Comparison of ENCODE assay signal across 21 mouse cellular contexts in the genomic region with DNA sequence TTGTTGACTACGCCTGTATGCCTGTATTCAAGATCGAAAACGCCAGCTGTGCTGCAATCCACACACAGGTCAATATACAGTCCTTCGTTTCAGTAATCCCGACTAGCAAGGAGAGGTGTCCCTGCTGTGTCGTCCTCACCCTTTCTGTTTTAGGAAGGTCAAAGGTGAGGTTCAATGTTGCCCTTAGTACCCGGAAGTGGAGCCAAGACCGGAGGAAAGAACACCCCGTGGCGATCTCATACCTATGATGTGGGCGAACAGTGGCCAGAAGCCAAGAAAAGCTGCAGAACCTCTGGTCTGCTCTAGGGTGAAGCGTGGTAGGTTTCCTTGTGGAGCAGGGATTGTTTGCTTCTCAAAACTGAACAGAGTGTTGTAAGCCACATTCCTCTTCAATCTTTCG.
DNase-seq lines count a peak whose midpoint lies in the region; ATAC-seq and TF ChIP-seq lines count a peak whose summit lies in the region.
"Had no signal": no experiment of that assay in that cellular context is flagged by ENCODE, and none has a peak within 500 bp of the region (broad histone marks: within the 10 kb centered on the region; RNA-seq: fewer than 3 reads in every experiment).

No protein-coding gene starts in this region.

- H3K27me3 ChIP-seq in liver, embryonic 15.5 days, result no peaks in the 10 kb centered on the region
- H3K27me3 ChIP-seq in liver, embryonic 11.5 days (replicated peaks; ENCODE audit: control insufficient read depth, insufficient read depth, low read length), result no peaks in the 10 kb centered on the region
- H3K27me3 ChIP-seq in midbrain, embryonic 11.5 days (ENCODE audit: control insufficient read depth, insufficient read depth, low read length), result no peaks in the 10 kb centered on the region; the same call in 1 of the 2 replicates
- peaks cover 17% of the 10 kb centered on the region for H3K27me3 ChIP-seq in midbrain, postnatal 0 days (ENCODE audit: insufficient read depth, low read length)
- no peaks in the 10 kb centered on the region for H3K27me3 ChIP-seq in liver, postnatal 0 days (ENCODE audit: insufficient read depth, low read length)
- peaks cover 12% of the 10 kb centered on the region; the same call in 1 of the 2 replicates for H3K27me3 ChIP-seq in forebrain, embryonic 15.5 days
- H3K27me3 ChIP-seq: heart, embryonic 15.5 days; Patski had no signal

- 62% methylated on average over 13 of the region's 13 CpGs for WGBS in liver, embryonic 15.5 days (ENCODE audit: insufficient replicate concordance)
- 69% methylated on average over 13 of the region's 13 CpGs for WGBS in liver, embryonic 11.5 days
- 65% methylated on average over 13 of the region's 13 CpGs for WGBS in midbrain, embryonic 11.5 days
- WGBS in midbrain, postnatal 0 days, result 76% methylated on average over 13 of the region's 13 CpGs
- 52% methylated on average over 13 of the region's 13 CpGs for WGBS in liver, postnatal 0 days (ENCODE audit: insufficient replicate concordance)
- WGBS in forebrain, embryonic 15.5 days, result 77% methylated on average over 13 of the region's 13 CpGs

- H3K27ac ChIP-seq in liver, embryonic 15.5 days (replicated peaks), result no peak overlapping the region
- no peak overlapping the region for H3K27ac ChIP-seq in liver, embryonic 11.5 days (ENCODE audit: low read depth, low read length)
- no peak overlapping the region for H3K27ac ChIP-seq in midbrain, embryonic 11.5 days (ENCODE audit: low read depth, low read length)
- no peak overlapping the region for H3K27ac ChIP-seq in midbrain, postnatal 0 days (ENCODE audit: low read depth, low read length)
- H3K27ac ChIP-seq in liver, postnatal 0 days (ENCODE audit: low read depth), result no peak overlapping the region
- H3K27ac ChIP-seq in forebrain, embryonic 15.5 days (replicated peaks), result no peak overlapping the region
- H3K27ac ChIP-seq: embryonic facial prominence, embryonic 13.5 days; forebrain, embryonic 13.5 days; gastrocnemius, adult 2 months; heart, adult 2 months; heart, embryonic 15.5 days; hindbrain, embryonic 14.5 days had no signal

- no peak overlapping the region for H3K4me2 ChIP-seq in liver, embryonic 15.5 days
- no peak overlapping the region for H3K4me2 ChIP-seq in liver, embryonic 11.5 days
- no peak overlapping the region for H3K4me2 ChIP-seq in midbrain, embryonic 11.5 days
- no peak overlapping the region for H3K4me2 ChIP-seq in midbrain, postnatal 0 days (ENCODE audit: low read depth, low read length, poor library complexity, severe bottlenecking)
- no peak overlapping the region for H3K4me2 ChIP-seq in liver, postnatal 0 days (ENCODE audit: low read depth, low read length)
- no peak overlapping the region for H3K4me2 ChIP-seq in forebrain, embryonic 15.5 days (replicated peaks)
- H3K4me2 ChIP-seq: embryonic facial prominence, embryonic 13.5 days; forebrain, embryonic 13.5 days; heart, embryonic 11.5 days; heart, embryonic 15.5 days; hindbrain, embryonic 14.5 days had no signal

- no peak for DNase-seq in liver, embryonic 11.5 days (ENCODE audit: low spot score)
- peak; percentile 92 for DNase-seq in midbrain, embryonic 11.5 days (ENCODE audit: low spot score, missing footprints)
- DNase-seq in midbrain, postnatal 0 days (ENCODE audit: low spot score), result no peak
- DNase-seq in liver, postnatal 0 days, result peak; percentile 27
- DNase-seq: adrenal gland, postnatal 14 days; cerebellum, adult 11-12 months; cerebellum, adult 9-10 months; cerebellum, postnatal 36 days; gastrocnemius, adult 2 months; gastrocnemius, postnatal 36 days; heart, adult 2 months; heart, postnatal 14 days had no signal

- H3K4me3 ChIP-seq in liver, embryonic 15.5 days (replicated peaks), result no peak overlapping the region
- H3K4me3 ChIP-seq in liver, embryonic 11.5 days (ENCODE audit: low read depth, low read length), result no peak overlapping the region
- H3K4me3 ChIP-seq in midbrain, embryonic 11.5 days (ENCODE audit: low read depth, low read length), result no peak overlapping the region
- no peak overlapping the region for H3K4me3 ChIP-seq in midbrain, postnatal 0 days (ENCODE audit: low read depth, low read length)
- no peak overlapping the region for H3K4me3 ChIP-seq in liver, postnatal 0 days (ENCODE audit: low read depth, low read length)
- no peak overlapping the region for H3K4me3 ChIP-seq in forebrain, embryonic 15.5 days
- H3K4me3 ChIP-seq: embryonic facial prominence, embryonic 13.5 days; forebrain, embryonic 13.5 days; gastrocnemius, adult 2 months; heart, adult 2 months; heart, embryonic 15.5 days had no signal

- no peaks in the 10 kb centered on the region for H3K4me1 ChIP-seq in liver, embryonic 15.5 days (replicated peaks)
- H3K4me1 ChIP-seq in liver, embryonic 11.5 days (replicated peaks; ENCODE audit: control insufficient read depth, insufficient read depth, low read length), result no peaks in the 10 kb centered on the region; the same call in 1 of the 2 replicates
- no peaks in the 10 kb centered on the region; the same call in 1 of the 2 replicates for H3K4me1 ChIP-seq in midbrain, embryonic 11.5 days (ENCODE audit: control insufficient read depth, insufficient read depth, low read length)
- H3K4me1 ChIP-seq in midbrain, postnatal 0 days (ENCODE audit: insufficient read depth, low read length), result no peaks in the 10 kb centered on the region
- H3K4me1 ChIP-seq in liver, postnatal 0 days (ENCODE audit: insufficient read depth), result no peaks in the 10 kb centered on the region
- H3K4me1 ChIP-seq in forebrain, embryonic 15.5 days, result no peaks in the 10 kb centered on the region
- H3K4me1 ChIP-seq: forebrain, embryonic 13.5 days; heart, embryonic 15.5 days had no signal

- H3K9ac ChIP-seq in liver, embryonic 15.5 days, result no peak overlapping the region
- H3K9ac ChIP-seq in liver, embryonic 11.5 days (ENCODE audit: low read depth, low read length), result no peak overlapping the region
- H3K9ac ChIP-seq in midbrain, embryonic 11.5 days (ENCODE audit: low read length), result no peak overlapping the region
- no peak overlapping the region for H3K9ac ChIP-seq in midbrain, postnatal 0 days (replicated peaks; ENCODE audit: low read length, poor library complexity, severe bottlenecking)
- no peak overlapping the region for H3K9ac ChIP-seq in liver, postnatal 0 days (replicated peaks)
- H3K9ac ChIP-seq in forebrain, embryonic 15.5 days (replicated peaks), result no peak overlapping the region
- H3K9ac ChIP-seq: embryonic facial prominence, embryonic 13.5 days; forebrain, embryonic 13.5 days; heart, embryonic 15.5 days; hindbrain, embryonic 14.5 days had no signal

- peak; percentile 31; the same call in 1 of the 2 replicates for ATAC-seq in liver, embryonic 15.5 days (ENCODE audit: insufficient read depth)
- no peak for ATAC-seq in liver, embryonic 11.5 days (replicated peaks; ENCODE audit: low FRiP score)
- no peak for ATAC-seq in midbrain, embryonic 11.5 days (ENCODE audit: low FRiP score)
- ATAC-seq in midbrain, postnatal 0 days (ENCODE audit: low FRiP score), result no peak
- peak; percentile 81 for ATAC-seq in liver, postnatal 0 days
- no peak for ATAC-seq in forebrain, embryonic 15.5 days (replicated peaks)
- no peak for ATAC-seq in inflammation-experienced regulatory T-cells, adult 6 months
- ATAC-seq: forebrain, embryonic 13.5 days; Patski had no signal

- TF ChIP-seq CTCF in midbrain, postnatal 0 days (IDR thresholded peaks at IDR 0.05), result no peak
- TF ChIP-seq CTCF in liver, postnatal 0 days (IDR thresholded peaks at IDR 0.05; ENCODE audit: low read depth), result no peak

- H3K36me3 ChIP-seq in liver, embryonic 15.5 days (replicated peaks), result no peaks in the 10 kb centered on the region
- H3K36me3 ChIP-seq in liver, embryonic 11.5 days (ENCODE audit: control insufficient read depth, insufficient read depth, low read length), result no peaks in the 10 kb centered on the region
- no peaks in the 10 kb centered on the region for H3K36me3 ChIP-seq in midbrain, embryonic 11.5 days (ENCODE audit: control insufficient read depth, insufficient read depth, low read length)
- no peaks in the 10 kb centered on the region for H3K36me3 ChIP-seq in midbrain, postnatal 0 days (ENCODE audit: insufficient read depth, low read length)
- no peaks in the 10 kb centered on the region for H3K36me3 ChIP-seq in liver, postnatal 0 days (replicated peaks; ENCODE audit: insufficient read depth, low read length)
- H3K36me3 ChIP-seq in forebrain, embryonic 15.5 days, result no peaks in the 10 kb centered on the region
- H3K36me3 ChIP-seq: embryonic facial prominence, embryonic 13.5 days; heart, embryonic 15.5 days had no signal

- TF ChIP-seq EP300 in liver, postnatal 0 days (IDR thresholded peaks at IDR 0.05; ENCODE audit: low read depth), result no peak

- no peaks in the 10 kb centered on the region for H3K9me3 ChIP-seq in liver, embryonic 15.5 days (replicated peaks)
- no peaks in the 10 kb centered on the region for H3K9me3 ChIP-seq in liver, embryonic 11.5 days (ENCODE audit: control insufficient read depth, low read length)
- no peaks in the 10 kb centered on the region for H3K9me3 ChIP-seq in midbrain, embryonic 11.5 days (ENCODE audit: control insufficient read depth, low read length)
- no peaks in the 10 kb centered on the region for H3K9me3 ChIP-seq in midbrain, postnatal 0 days (ENCODE audit: low read length)
- H3K9me3 ChIP-seq in liver, postnatal 0 days (ENCODE audit: low read length), result no peaks in the 10 kb centered on the region
- no peaks in the 10 kb centered on the region for H3K9me3 ChIP-seq in forebrain, embryonic 15.5 days
- H3K9me3 ChIP-seq: embryonic facial prominence, embryonic 13.5 days; forebrain, embryonic 13.5 days; heart, embryonic 15.5 days had no signal

Comparison
In these comparisons a context has a peak if more than half of its experiments do, and no peak if none do; other contexts are left out.
1. ATAC-seq: peak in liver, embryonic 15.5 days (single experiment) and liver, postnatal 0 days (single experiment); none in liver, embryonic 11.5 days (single experiment), midbrain, embryonic 11.5 days (single experiment), midbrain, postnatal 0 days (single experiment), forebrain, embryonic 15.5 days (single experiment) and inflammation-experienced regulatory T-cells, adult 6 months (single experiment).
2. DNase-seq: peak in midbrain, embryonic 11.5 days (single experiment) and liver, postnatal 0 days (single experiment); none in liver, embryonic 11.5 days (single experiment) and midbrain, postnatal 0 days (single experiment).